Mouse (Mus musculus) midbrain, postnatal 0 days (tissue): ENCODE data around the gene 4933427D14Rik. TPM values are rescaled to one million over a fixed set of nuclear protein-coding genes. Genes with fewer than 3 reads are reported as not detected.
A peak's percentile ranks its signal among the peaks of the same experiment; 100 is the strongest.

Experiments used
- ATAC-seq: fragments of 200-750 bp; cut with Nextera tagmentation; 2 replicates; pipeline ENCODE4 v1.8.0; 2017; ENCODE audit warnings: moderate number of reproducible peaks, mild to moderate bottlenecking, moderate TSS enrichment, moderate library complexity; ENCODE audit not compliant: low FRiP score
- DNase-seq: peaks from one replicate; pipeline ENCODE4 v3.0.0-alpha.2; 2015; ENCODE audit warnings: low spot score
- H3K27ac ChIP-seq: fragments of 300-500 bp; sonication (generic); 2 replicates; pipeline ENCODE4 v1.5.1; 2014; ENCODE audit warnings: low read depth, mild to moderate bottlenecking, low read length, mixed read lengths
- H3K27me3 ChIP-seq: fragments of 300-500 bp; sonication (generic); 2 replicates; pipeline ENCODE4 v1.6.1; 2014; ENCODE audit warnings: low read length, control low read depth, mixed read lengths; ENCODE audit not compliant: insufficient read depth
- H3K36me3 ChIP-seq: fragments of 300-500 bp; sonication (generic); 2 replicates; pipeline ENCODE4 v1.6.1; 2014; ENCODE audit warnings: low read length, control low read depth, mixed read lengths; ENCODE audit not compliant: insufficient read depth
- H3K4me1 ChIP-seq: fragments of 300-500 bp; sonication (generic); 2 replicates; pipeline ENCODE4 v1.6.1; 2014; ENCODE audit warnings: mild to moderate bottlenecking, control low read depth, antibody characterized with exemption, low read length, mixed read lengths; ENCODE audit not compliant: insufficient read depth
- H3K4me2 ChIP-seq: fragments of 300-500 bp; sonication (generic); 2 replicates; pipeline ENCODE4 v1.6.1; 2014; ENCODE audit warnings: low read depth, mild to moderate bottlenecking, low read length, mixed read lengths; ENCODE audit not compliant: poor library complexity, severe bottlenecking
- H3K4me3 ChIP-seq: fragments of 300-500 bp; sonication (generic); 2 replicates; pipeline ENCODE4 v1.5.1; 2014; ENCODE audit warnings: low read depth, mild to moderate bottlenecking, low read length, moderate library complexity
- H3K9ac ChIP-seq: fragments of 300-500 bp; sonication (generic); replicated peaks from 2 replicates; pipeline ENCODE4 v1.6.1; 2014; ENCODE audit warnings: mild to moderate bottlenecking, low read length, moderate library complexity, mixed read lengths; ENCODE audit not compliant: poor library complexity, severe bottlenecking
- H3K9me3 ChIP-seq: fragments of 300-500 bp; sonication (generic); 2 replicates; pipeline ENCODE4 v1.6.1; 2016; ENCODE audit warnings: low read length, control low read depth
- CTCF ChIP-seq: IDR thresholded peaks from 2 replicates; pipeline ENCODE4 v1.5.1; 2016; ENCODE audit warnings: antibody characterized with exemption, mild to moderate bottlenecking
- WGBS: fragments of 180-500 bp; shearing (Covaris S2); extraction: QIAGEN DNeasy Blood & Tissue Kit; methylation state at CpG from one replicate; pipeline ENCODE4 v1.1.7; 2014; 5-methylcytosine and 5-hydroxymethylcytosine counted together
- polyA plus RNA-seq: library from polyadenylated mRNA; unstranded; fragments of >200 nt; fragmentation: Nextera tagmentation; extraction: Ambion mirVana; gene quantifications from 2 replicates; pipeline ENCODE4 v1.2.1, GENCODE M21; 2015
- total RNA-seq: library from RNA; depleted of rRNA; stranded (reverse); fragments of >200 nt; gene quantifications from 2 replicates; pipeline ENCODE4 v1.2.3, GENCODE M21; 2014

4933427D14Rik gene
- total and polyA plus RNA-seq, 2 experiments from 2014 or later = 16.6 to 20.6 TPM

DNA sequence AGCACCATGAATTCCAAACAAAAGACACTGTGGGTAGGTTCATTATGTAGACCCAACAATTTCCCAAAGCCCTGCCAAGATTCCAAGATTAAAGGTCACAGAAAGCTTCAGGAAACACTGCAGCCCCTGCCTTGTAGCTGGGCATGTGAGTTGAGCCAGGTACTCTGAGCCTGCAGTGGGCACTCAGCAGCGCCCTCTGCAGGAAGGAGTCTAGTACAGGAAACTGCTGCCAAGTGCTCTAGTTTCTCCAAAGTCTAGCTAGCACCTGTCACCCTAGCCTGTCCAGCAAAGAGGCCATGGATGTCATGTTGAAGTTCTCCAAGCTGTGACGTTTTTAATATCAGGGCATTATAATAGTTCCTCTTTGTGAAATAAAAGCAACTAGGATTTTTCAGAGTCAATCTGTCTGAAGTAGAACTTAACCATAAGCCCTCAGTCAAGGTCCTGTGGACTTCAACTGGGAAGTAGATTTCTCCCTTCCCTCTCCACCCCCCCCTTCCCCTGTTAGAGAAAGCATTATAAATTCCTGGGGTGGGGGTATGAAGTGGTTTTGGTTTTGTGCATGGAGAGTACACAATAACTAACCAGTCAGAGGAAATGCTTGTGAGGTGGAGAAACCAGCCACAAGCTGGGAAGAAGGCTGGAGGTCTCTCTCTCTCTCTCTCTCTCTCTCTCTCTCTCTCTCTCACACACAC, 61.9 kb downstream of the 4933427D14Rik start:
- H3K9me3 ChIP-seq = no peaks in the 10 kb centered on the region
- DNase-seq = peak; percentile 58
- 11% methylated on average over 2 of the region's 2 CpGs for WGBS

GRCm38 (mm10) chr11:72142889-72143288, 64.4 kb downstream of the 4933427D14Rik start:
- Histone ChIP-seq H3K4me1 (no peaks in the 10 kb centered on the region; the same call in 1 of the 2 replicates), H3K36me3 (no peaks in the 10 kb centered on the region), H3K27ac (no peak overlapping the region), H3K4me3 (no peak overlapping the region), H3K27me3 (no peaks in the 10 kb centered on the region), H3K4me2 (no peak overlapping the region), H3K9ac (0 out of 2 replicates have a peak overlapping the region, but pooled peaks have one; percentile 9), H3K9me3 (no peaks in the 10 kb centered on the region)
- ATAC-seq (no peak), DNase-seq (no peak)
- WGBS = 31% methylated on average over 10 of the region's 10 CpGs
- no peak for TF ChIP-seq CTCF

More for the DNA sequence above, 61.9 kb downstream of the 4933427D14Rik start:
- no peaks in the 10 kb centered on the region for H3K36me3 ChIP-seq
- no peak overlapping the region for H3K4me3 ChIP-seq
- TF ChIP-seq CTCF = peak; percentile 69
- no peaks in the 10 kb centered on the region; the same call in 1 of the 2 replicates for H3K4me1 ChIP-seq
- H3K4me2 ChIP-seq = no peak overlapping the region
- no peak overlapping the region for H3K9ac ChIP-seq
- H3K27ac ChIP-seq = no peak overlapping the region
- ATAC-seq = no peak
- H3K27me3 ChIP-seq = no peaks in the 10 kb centered on the region

- H3K4me2 ChIP-seq = no peak overlapping the region
- no peak for TF ChIP-seq CTCF
- H3K9me3 ChIP-seq = no peaks in the 10 kb centered on the region
- no peaks in the 10 kb centered on the region for H3K27me3 ChIP-seq
- H3K27ac ChIP-seq = no peak overlapping the region
- ATAC-seq (no peak), DNase-seq (no peak)
- WGBS = 80% methylated on average over 6 of the region's 6 CpGs
- H3K4me3 ChIP-seq = no peak overlapping the region
- H3K9ac ChIP-seq = no peak overlapping the region
- no peaks in the 10 kb centered on the region for H3K36me3 ChIP-seq
- H3K4me1 ChIP-seq = no peaks in the 10 kb centered on the region; the same call in 1 of the 2 replicates
Observed at GRCm38 (mm10) chr11:72140198-72140597, 67.1 kb downstream of the 4933427D14Rik start.

GRCm38 (mm10) chr11:72136231-72136982, 70.9 kb downstream of the 4933427D14Rik start:
- ATAC-seq (no peak; the same call in 1 of the 2 replicates), DNase-seq (no peak)
- peaks cover 5% of the 10 kb centered on the region; the same call in 1 of the 2 replicates for H3K4me1 ChIP-seq
- peak overlapping the region; percentile 91 for H3K4me2 ChIP-seq
- no peaks in the 10 kb centered on the region for H3K27me3 ChIP-seq
- H3K27ac ChIP-seq = no peak overlapping the region
- WGBS = 25% methylated on average over 11 of the region's 11 CpGs
- no peak for TF ChIP-seq CTCF
- peak overlapping the region; percentile 87 for H3K9ac ChIP-seq
- H3K4me3 ChIP-seq = peak overlapping the region; percentile 71
- H3K9me3 ChIP-seq = no peaks in the 10 kb centered on the region
- H3K36me3 ChIP-seq = peaks cover 2% of the 10 kb centered on the region; the same call in 1 of the 2 replicates

DNA sequence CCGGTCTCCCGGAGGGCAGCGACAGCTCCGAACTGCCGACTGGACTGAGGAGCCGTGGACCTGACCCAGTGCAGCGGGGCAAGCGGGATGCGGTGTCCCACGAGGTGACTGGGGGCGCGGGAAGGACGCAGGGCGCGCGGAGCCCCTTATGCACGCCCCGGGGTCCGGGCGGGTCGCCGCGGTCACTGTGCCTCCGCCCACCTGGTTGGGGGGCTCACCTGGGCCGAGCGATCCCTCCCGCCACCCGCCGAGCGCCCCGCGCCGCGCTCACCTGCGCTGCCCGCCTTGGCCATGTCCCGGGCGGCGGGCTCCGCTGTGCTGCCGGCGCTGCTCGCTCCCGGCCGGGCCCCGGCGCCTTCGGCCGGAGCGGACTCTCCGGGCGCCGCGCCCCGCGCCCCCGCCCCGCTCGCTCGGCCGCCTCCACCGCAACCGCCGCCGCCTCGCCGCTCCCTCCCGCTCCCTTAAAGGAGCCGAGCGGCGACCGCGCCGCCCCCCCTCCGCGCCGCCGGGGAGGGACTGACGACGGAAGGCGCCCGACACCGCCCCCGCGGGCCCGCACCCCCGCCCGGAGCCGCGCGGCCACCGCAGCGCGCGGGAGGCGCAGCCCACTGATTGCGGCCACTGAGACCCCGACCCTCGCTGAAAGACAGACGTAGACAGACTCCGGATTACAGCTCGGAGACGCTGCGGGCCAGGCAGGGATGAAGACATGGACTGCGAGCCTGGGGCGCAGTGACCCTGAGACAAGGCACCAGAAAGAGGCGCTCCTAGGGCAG, 71.7 kb downstream of the 4933427D14Rik start, which contains the start of gene Pitpnm3:
Gene Pitpnm3, minus strand, starts transcription at position 396 of the 776 bp plus-strand sequence.
- 0 out of 2 replicates have a peak within 1 kb of the TSS, but pooled peaks have one; percentile 12 for H3K27ac ChIP-seq

More for the DNA sequence above, 71.7 kb downstream of the 4933427D14Rik start, which contains the start of gene Pitpnm3:
- Histone ChIP-seq H3K4me3 (peak within 1 kb of the TSS; percentile 71), H3K27me3 (no peaks in the 10 kb centered on the region), H3K36me3 (peaks cover 2% of the 10 kb centered on the region; the same call in 1 of the 2 replicates), H3K4me1 (peaks cover 5% of the 10 kb centered on the region; the same call in 1 of the 2 replicates), H3K4me2 (peak within 1 kb of the TSS; percentile 91), H3K9me3 (no peaks in the 10 kb centered on the region), H3K9ac (peak within 1 kb of the TSS; percentile 87)
- ATAC-seq = peak; percentile 44; the same call in 1 of the 2 replicates
- TF ChIP-seq CTCF = no peak
- DNase-seq = no peak
- WGBS = 1% methylated on average over 71 of the region's 107 CpGs
